Mouse (Mus musculus) olfactory bulb, adult 2 months (tissue): ENCODE data around the gene Atxn7l3.

ENCODE experiments used
- CTCF ChIP-seq: fragments of 200-500 bp; IDR thresholded peaks from 2 replicates; pipeline ENCODE4 v1.5.1; 2012; ENCODE audit warnings: low read depth, mild to moderate bottlenecking, low read length, moderate library complexity; ENCODE audit not compliant: insufficient read depth
- POLR2A ChIP-seq: fragments of 200-500 bp; IDR thresholded peaks from 2 replicates; pipeline ENCODE4 v1.6.1; 2012; ENCODE audit warnings: mild to moderate bottlenecking, low read depth, low read length, moderate library complexity; ENCODE audit not compliant: insufficient read depth

DNA sequence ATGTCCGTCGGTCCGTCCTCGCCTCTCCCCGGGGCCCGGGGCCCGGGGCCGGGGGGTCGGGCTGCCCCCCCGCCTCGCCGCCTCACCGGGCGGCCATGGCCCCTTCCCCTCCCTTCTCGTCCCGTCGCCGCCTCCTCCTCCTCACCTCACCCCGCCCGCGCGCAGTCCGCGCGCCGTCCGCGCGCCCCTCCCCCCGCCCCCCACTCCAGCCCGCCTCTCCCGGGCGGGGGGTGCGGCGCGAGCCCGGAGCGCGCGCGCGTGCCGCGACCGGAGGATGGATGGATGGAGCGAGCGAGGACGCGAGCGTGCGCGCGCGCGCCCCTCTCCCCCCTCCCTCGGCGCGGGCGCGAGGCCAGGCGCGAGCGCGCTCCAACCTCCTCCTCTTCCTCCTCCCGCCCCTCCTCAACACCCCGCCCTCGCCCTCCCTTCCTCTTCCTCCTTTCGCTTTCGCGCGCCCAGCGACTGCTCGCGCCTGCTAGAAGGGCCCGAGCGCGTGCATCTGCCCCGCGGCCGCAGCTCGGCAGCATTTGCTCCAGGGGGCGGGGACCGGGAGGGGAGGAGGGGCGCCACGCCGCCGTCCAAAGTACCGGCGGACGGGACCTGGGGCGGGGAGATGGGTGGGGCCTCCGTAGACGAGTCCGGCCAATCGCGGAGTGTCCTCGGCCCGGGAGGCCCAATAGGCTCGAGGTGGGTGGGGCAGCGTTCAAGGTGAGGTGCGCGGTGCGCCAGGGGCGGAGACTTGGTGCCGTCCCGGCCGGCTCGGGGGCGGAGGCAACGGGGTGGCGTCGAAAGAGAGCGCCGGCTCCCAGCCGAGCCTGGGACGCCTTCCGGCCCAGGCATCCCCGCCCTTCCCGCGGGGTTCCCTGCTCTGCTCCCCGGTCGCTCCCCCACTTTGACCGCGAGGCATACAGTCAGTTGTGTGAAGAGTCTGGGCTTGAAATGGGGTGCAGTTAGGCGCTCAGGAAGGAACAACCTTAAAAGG is at the start of gene Atxn7l3:
- TF ChIP-seq POLR2A (peak; percentile 83), CTCF (no peak)
